Mouse (Mus musculus): ENCODE results near the gene Lrrc26.

The Lrrc26 gene

GRCm38 (mm10) chr2:25298046-25298445, 8.3 kb downstream of the Lrrc26 start:
- DNase-seq: peak; percentile 55 to 61

- no peak for DNase-seq
These were observed 13.7 kb downstream of the Lrrc26 start for GRCm38 (mm10) chr2:25303452-25303851.

GRCm38 (mm10) chr2:25303931-25304656, 14.4 kb downstream of the Lrrc26 start:
- peak; percentile 71 to 75 for DNase-seq

GRCm38 (mm10) chr2:25304657-25305541, 15.2 kb downstream of the Lrrc26 start:
- DNase-seq: peak in 1 of 2 experiments; percentile 32

- no peak for DNase-seq
These were observed 16.1 kb downstream of the Lrrc26 start for GRCm38 (mm10) chr2:25305587-25306359.

- DNase-seq: peak; percentile 51 to 53
These were observed 20.5 kb downstream of the Lrrc26 start for GRCm38 (mm10) chr2:25310180-25310579.

- peak; percentile 36 to 48 for DNase-seq
These were observed 21.3 kb downstream of the Lrrc26 start for GRCm38 (mm10) chr2:25310969-25311368.

GRCm38 (mm10) chr2:25311491-25311891, 21.8 kb downstream of the Lrrc26 start:
- no peak for DNase-seq

- DNase-seq: peak; percentile 64 to 70
These were observed 28.6 kb downstream of the Lrrc26 start for GRCm38 (mm10) chr2:25318119-25318966.

GRCm38 (mm10) chr2:25318971-25319773, 29.5 kb downstream of the Lrrc26 start, which contains the start of gene Grin1:
Gene Grin1 (minus strand): TSS chr2:25319187.
- DNase-seq: peak; percentile 87 to 90

GRCm38 (mm10) chr2:25320084-25320483, 30.4 kb downstream of the Lrrc26 start:
- no peak for DNase-seq

- DNase-seq: no peak
These were observed 36.3 kb downstream of the Lrrc26 start for GRCm38 (mm10) chr2:25326036-25326435.

- peak; percentile 46 to 74 for DNase-seq
These were observed 38.7 kb downstream of the Lrrc26 start for GRCm38 (mm10) chr2:25328440-25328839.

GRCm38 (mm10) chr2:25331470-25331869, 41.8 kb downstream of the Lrrc26 start:
- peak in 1 of 2 experiments; percentile 12 for DNase-seq

- peak; percentile 99 for DNase-seq
These were observed 42.8 kb downstream of the Lrrc26 start, which contains the start of gene Man1b1 for GRCm38 (mm10) chr2:25332286-25333160. Gene Man1b1 (plus strand): TSS chr2:25332338.

- no peak for DNase-seq
These were observed 43.9 kb downstream of the Lrrc26 start for GRCm38 (mm10) chr2:25333569-25333968.

GRCm38 (mm10) chr2:25338303-25338702, 48.6 kb downstream of the Lrrc26 start:
- no peak for DNase-seq

All from cerebellum, postnatal 36 days (tissue).